Mouse (Mus musculus) CH12.LX (cell line): Measurements from ENCODE around the gene Gse1. TPM values are rescaled to one million over a fixed set of nuclear protein-coding genes. Genes with fewer than 3 reads are reported as not detected.
A peak's percentile ranks its signal among the peaks of the same experiment; 100 is the strongest.
"Not testable (repeated sequence)": the region's sequence is repeated elsewhere in the genome, so short reads cannot be mapped to it uniquely, and the experiment has no call there.

ENCODE experiments used
- DNase-seq: peaks from one replicate; pipeline ENCODE4 v3.0.0-alpha.2; 2013; ENCODE audit errors: extremely low read depth
- H3K27ac ChIP-seq: 2 replicates; pipeline ENCODE4 v1.5.1; 2012; ENCODE audit warnings: low read depth, mild to moderate bottlenecking, control low read depth, moderate library complexity; ENCODE audit not compliant: insufficient read depth
- H3K27me3 ChIP-seq: replicated peaks from 2 replicates; pipeline ENCODE3; 2012; ENCODE audit warnings: inconsistent platforms
- H3K36me3 ChIP-seq, 2 experiments: replicated peaks in 1 of 2; 2 replicates each; pipeline versions ENCODE3 to v1.6.1; 2012; ENCODE audit warnings: inconsistent platforms in 1 of 2, low read length in 1 of 2, mild to moderate bottlenecking in 1 of 2, mixed read lengths in 1 of 2, moderate library complexity in 1 of 2; ENCODE audit not compliant: control insufficient read depth in 1 of 2, insufficient read depth in 1 of 2
- H3K4me1 ChIP-seq, 2 experiments: 2 replicates each; pipeline ENCODE4 v1.6.1; 2012; ENCODE audit warnings: inconsistent platforms in 1 of 2, moderate library complexity in 1 of 2; ENCODE audit not compliant: insufficient read depth in 2 of 2, control insufficient read depth in 1 of 2
- H3K4me2 ChIP-seq: 2 replicates; pipeline ENCODE4 v1.6.1; 2012; ENCODE audit warnings: low read depth, mild to moderate bottlenecking, control low read depth; ENCODE audit not compliant: poor library complexity, insufficient read depth, severe bottlenecking
- H3K4me3 ChIP-seq, 3 experiments: fragments of 150-350 bp in 1 of 3; sonication (generic) in 1 of 3; replicated peaks in 1 of 3; 2 replicates each; pipeline versions ENCODE3 to v1.5.1; 2011 to 2012; ENCODE audit warnings: low read depth in 2 of 3, low read length in 2 of 3, mild to moderate bottlenecking in 2 of 3, moderate library complexity in 2 of 3, control low read depth in 1 of 3, improper control_type of control experiment in 1 of 3, inconsistent platforms in 1 of 3, mixed read lengths in 1 of 3; ENCODE audit not compliant: poor library complexity in 1 of 3
- H3K79me2 ChIP-seq: replicated peaks from 2 replicates; pipeline ENCODE4 v1.6.1; 2012; ENCODE audit warnings: mild to moderate bottlenecking, moderate library complexity; ENCODE audit not compliant: control insufficient read depth, poor library complexity, insufficient read depth, severe bottlenecking; ENCODE audit errors: extremely low read depth
- H3K9ac ChIP-seq: 2 replicates; pipeline ENCODE4 v1.6.1; 2012; ENCODE audit warnings: low read depth, mild to moderate bottlenecking, control low read depth, moderate library complexity; ENCODE audit not compliant: insufficient read depth
- H3K9me3 ChIP-seq: replicated peaks from 2 replicates; pipeline ENCODE3; 2012; ENCODE audit warnings: low read length, inconsistent platforms, mixed read lengths
- BHLHE40 ChIP-seq: IDR thresholded peaks from 2 replicates; pipeline ENCODE4 v1.6.1; 2011; ENCODE audit warnings: mild to moderate bottlenecking, low read depth, low read length, improper control_type of control experiment
- CHD2 ChIP-seq: IDR thresholded peaks from 2 replicates; pipeline ENCODE4 v1.6.1; 2011; ENCODE audit warnings: low read length, improper control_type of control experiment
- MAZ ChIP-seq: IDR thresholded peaks from 2 replicates; pipeline ENCODE4 v1.6.1; 2012; ENCODE audit warnings: low read depth, mild to moderate bottlenecking, inconsistent platforms, low read length, improper control_type of control experiment, moderate library complexity
- SMC3 ChIP-seq: IDR thresholded peaks from 2 replicates; pipeline ENCODE4 v1.6.1; 2011; ENCODE audit warnings: low read depth, low read length, improper control_type of control experiment
- TBP ChIP-seq: conservative IDR thresholded peaks from 2 replicates; pipeline ENCODE4 v1.6.1; 2011; ENCODE audit warnings: low read depth, low read length, improper control_type of control experiment
- TCF12 ChIP-seq: IDR thresholded peaks from 2 replicates; pipeline ENCODE4 v1.6.1; 2014; ENCODE audit warnings: low read depth, mild to moderate bottlenecking, inconsistent platforms, low read length, improper control_type of control experiment
- UBTF ChIP-seq: IDR thresholded peaks from 2 replicates; pipeline ENCODE4 v1.6.1; 2012; ENCODE audit warnings: low read depth, mild to moderate bottlenecking, inconsistent platforms, low read length, improper control_type of control experiment, moderate library complexity
- ZKSCAN1 ChIP-seq: IDR thresholded peaks from 2 replicates; pipeline ENCODE4 v1.6.1; 2012; ENCODE audit warnings: low read depth, inconsistent platforms, low read length, improper control_type of control experiment, borderline replicate concordance
- ZNF384 ChIP-seq: IDR thresholded peaks from 2 replicates; pipeline ENCODE4 v1.6.1; 2012; ENCODE audit warnings: low read depth, low read length, improper control_type of control experiment, inconsistent platforms
- dilution Hi-C: fragments of 300-500 bp; cut with MboI; formaldehyde crosslinking; loops from 2 replicates; pipeline ENCODE4 v1.14.3; 2020; ENCODE audit warnings: low sequenced_read_pairs; ENCODE audit not compliant: extremely low pct_unique_long_range_greater_than_20kb, extremely low pct_ligation_motif_present
- in situ Hi-C: fragments of 300-500 bp; cut with MboI; formaldehyde crosslinking; loops from 3 replicates; pipeline ENCODE4 v1.14.3; 2019; ENCODE audit warnings: low sequenced_read_pairs, low pct_ligation_motif_present, low pct_unique_long_range_greater_than_20kb, mixed read lengths
- polyA plus RNA-seq: library from polyadenylated mRNA; unstranded; fragments of >175 nt; gene quantifications from 2 replicates; pipeline ENCODE4 v1.2.1, GENCODE M21; 2012; ENCODE audit warnings: low read depth; ENCODE audit not compliant: insufficient read length
- total RNA-seq, 2 experiments: library from RNA; depleted of rRNA; stranded (reverse); fragments of 300-350 nt in 1 of 2; fragments of >200 nt in 1 of 2; gene quantifications; 2 replicates each; pipeline ENCODE4 v1.2.3; 2012 to 2014

The Gse1 gene
- total and polyA plus RNA-seq, 3 experiments = 1.3 to 9.8 (median 8.5) TPM

DNA sequence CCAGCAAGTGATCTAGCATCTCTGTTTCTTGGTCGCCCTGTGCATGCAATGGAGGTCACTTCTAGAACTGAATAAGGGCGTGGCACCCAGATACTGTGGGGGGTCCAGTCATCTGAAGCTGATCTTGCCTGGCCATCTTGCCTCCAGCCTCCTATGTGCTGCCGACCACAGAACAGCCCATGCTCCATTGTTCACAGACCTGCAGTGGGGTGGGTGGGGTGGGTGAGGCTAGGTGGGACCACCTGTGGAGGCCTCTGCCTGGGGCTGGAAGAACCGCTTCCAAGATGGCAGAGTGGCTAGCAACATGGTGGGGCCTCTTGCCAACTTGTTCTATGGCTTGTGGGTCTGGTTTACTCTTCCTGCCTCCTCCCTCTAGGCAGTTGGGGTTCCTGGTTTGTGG, 105.4 kb downstream of the Gse1 start:
- TF ChIP-seq UBTF = no peak
- no peak for TF ChIP-seq CHD2
- no peak for TF ChIP-seq SMC3
- TF ChIP-seq TBP = no peak
- TF ChIP-seq MAZ = no peak
- dilution Hi-C loops = no loop called here
- H3K27me3 ChIP-seq = no peaks in the 10 kb centered on the region

DNA sequence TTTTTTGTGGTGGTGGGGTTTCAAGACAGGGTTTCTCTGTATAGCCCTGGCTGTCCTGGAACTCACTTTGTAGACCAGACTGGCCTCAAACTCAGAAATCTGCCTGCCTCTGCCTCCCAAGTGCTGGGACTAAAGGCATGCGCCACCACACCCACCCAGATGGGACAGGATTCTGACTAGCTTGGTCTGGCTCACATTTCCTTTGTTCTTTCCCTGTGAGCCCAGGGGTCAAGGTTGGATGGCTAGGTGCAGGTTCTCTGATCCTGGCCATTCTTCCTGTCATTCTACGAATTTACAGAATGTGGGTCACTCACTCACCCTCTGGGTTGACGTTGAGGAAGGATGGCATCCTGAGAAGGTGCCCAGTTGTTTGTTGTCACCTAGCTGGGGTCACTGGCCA, 106.0 kb downstream of the Gse1 start:
- Histone ChIP-seq H3K4me2 (0 out of 2 replicates have a peak overlapping the region, but pooled peaks have one; percentile 12), H3K9me3 (peaks cover 19% of the 10 kb centered on the region), H3K4me1 (peaks cover 31 to 70% of the 10 kb centered on the region in 2 experiments), H3K9ac (peak overlapping the region; percentile 27; the same call in 1 of the 2 replicates)
- H3K36me3 ChIP-seq, DNase-seq, H3K27ac ChIP-seq, H3K4me3 ChIP-seq, H3K79me2 ChIP-seq, dilution Hi-C loops, H3K27me3 ChIP-seq: not testable (repeated sequence)
- in situ Hi-C loops = loop anchor here (5.0 to 10.0 kb wide), 2 partner anchors 181 to 278 kb away; no protein-coding TSS in a partner anchor

More for the DNA sequence above, 105.4 kb downstream of the Gse1 start:
- Histone ChIP-seq H3K4me1 (peaks cover 33 to 75% of the 10 kb centered on the region in 2 experiments), H3K9me3 (peaks cover 15% of the 10 kb centered on the region), H3K27ac (no peak overlapping the region), H3K36me3 (no peaks in the 10 kb centered on the region), H3K9ac (no peak overlapping the region), H3K4me3 (no peak overlapping the region), H3K4me2 (no peak overlapping the region), H3K79me2 (no peaks in the 10 kb centered on the region)
- in situ Hi-C loops = loop anchor here (5.0 to 10.0 kb wide), 2 partner anchors 181 to 279 kb away; no protein-coding TSS in a partner anchor
- DNase-seq = no peak

DNA sequence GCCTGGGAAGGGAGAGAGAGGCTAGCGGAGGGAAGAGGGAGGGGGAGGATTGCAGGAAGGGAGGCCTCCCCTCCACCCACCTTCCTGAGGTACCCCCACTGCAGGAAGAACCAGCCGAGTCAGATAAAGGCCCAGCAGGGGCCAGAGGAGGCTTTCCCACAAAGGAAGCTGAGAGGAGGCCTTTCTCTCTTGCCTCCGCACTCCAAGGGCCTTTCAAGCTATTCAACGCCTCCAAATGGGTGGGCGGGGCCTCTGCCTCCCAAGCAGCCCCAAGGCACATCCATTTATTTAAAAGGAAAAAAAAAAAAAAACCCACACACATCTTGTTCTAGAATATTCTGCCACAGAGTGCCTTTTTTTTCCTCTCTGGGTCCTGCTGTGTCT, 106.6 kb downstream of the Gse1 start:
- TF ChIP-seq TCF12 (no peak), ZNF384 (peak; percentile 80), BHLHE40 (no peak), ZKSCAN1 (no peak)
- in situ Hi-C loops (loop anchor here (5.0 to 10.0 kb wide), 2 partner anchors 180 to 277 kb away; no protein-coding TSS in a partner anchor), dilution Hi-C loops (no loop called here)
- Histone ChIP-seq H3K4me1 (peaks cover 27 to 70% of the 10 kb centered on the region in 2 experiments), H3K36me3 (no peaks in the 10 kb centered on the region), H3K9ac (peak overlapping the region; percentile 27), H3K9me3 (peaks cover 19% of the 10 kb centered on the region), H3K27me3 (no peaks in the 10 kb centered on the region), H3K27ac (no peak overlapping the region), H3K79me2 (no peaks in the 10 kb centered on the region), H3K4me3 (no peak overlapping the region), H3K4me2 (peak overlapping the region; percentile 55)
- DNase-seq = peak; percentile 66
